Mouse (Mus musculus) heart, embryonic 11.5 days (tissue): ENCODE results near the gene Slc35f6. TPM values are rescaled to one million over a fixed set of nuclear protein-coding genes. Genes with fewer than 3 reads are reported as not detected.

Experiments used
- ATAC-seq: fragments of 200-750 bp; cut with Nextera tagmentation; replicated peaks from 2 replicates; pipeline ENCODE4 v1.8.0; 2017; ENCODE audit warnings: moderate library complexity; ENCODE audit not compliant: insufficient number of reproducible peaks, low FRiP score, low TSS enrichment
- H3K27ac ChIP-seq: fragments of 300-500 bp; sonication (generic); 2 replicates; pipeline ENCODE4 v1.5.1; 2014; ENCODE audit warnings: mild to moderate bottlenecking, low read depth, low read length
- H3K27me3 ChIP-seq: fragments of 300-500 bp; sonication (generic); 2 replicates; pipeline ENCODE4 v1.6.1; 2014; ENCODE audit warnings: mild to moderate bottlenecking, low read length, mixed read lengths; ENCODE audit not compliant: control insufficient read depth, insufficient read depth
- H3K36me3 ChIP-seq: fragments of 300-500 bp; sonication (generic); 2 replicates; pipeline ENCODE4 v1.6.1; 2014; ENCODE audit warnings: mild to moderate bottlenecking, low read length, moderate library complexity, mixed read lengths; ENCODE audit not compliant: control insufficient read depth, insufficient read depth
- H3K4me1 ChIP-seq: fragments of 300-500 bp; sonication (generic); 2 replicates; pipeline ENCODE4 v1.6.1; 2014; ENCODE audit warnings: low read length; ENCODE audit not compliant: control insufficient read depth, insufficient read depth
- H3K4me2 ChIP-seq: fragments of 300-500 bp; sonication (generic); 2 replicates; pipeline ENCODE4 v1.6.1; 2014; ENCODE audit warnings: mild to moderate bottlenecking, moderate library complexity
- H3K4me3 ChIP-seq: fragments of 300-500 bp; sonication (generic); 2 replicates; pipeline ENCODE4 v1.5.1; 2014; ENCODE audit warnings: low read depth, low read length
- H3K9ac ChIP-seq: fragments of 300-500 bp; sonication (generic); 2 replicates; pipeline ENCODE4 v1.6.1; 2014; ENCODE audit warnings: mild to moderate bottlenecking, low read depth, low read length, moderate library complexity
- H3K9me3 ChIP-seq: fragments of 300-500 bp; sonication (generic); replicated peaks from 2 replicates; pipeline ENCODE4 v1.6.1; 2016; ENCODE audit warnings: low read length; ENCODE audit not compliant: control insufficient read depth
- WGBS: fragments of 180-500 bp; shearing (Covaris S2); extraction: QIAGEN DNeasy Blood & Tissue Kit; methylation state at CpG from one replicate; pipeline ENCODE4 v1.1.7; 2014; ENCODE audit not compliant: insufficient replicate concordance; 5-methylcytosine and 5-hydroxymethylcytosine counted together
- polyA plus RNA-seq: library from polyadenylated mRNA; unstranded; fragments of >200 nt; fragmentation: Nextera tagmentation; extraction: Ambion mirVana; gene quantifications from 2 replicates; pipeline ENCODE4 v1.2.1, GENCODE M21; 2014

Slc35f6 gene
- polyA plus RNA-seq = 21.6 and 22.9 TPM in 2 replicates

DNA sequence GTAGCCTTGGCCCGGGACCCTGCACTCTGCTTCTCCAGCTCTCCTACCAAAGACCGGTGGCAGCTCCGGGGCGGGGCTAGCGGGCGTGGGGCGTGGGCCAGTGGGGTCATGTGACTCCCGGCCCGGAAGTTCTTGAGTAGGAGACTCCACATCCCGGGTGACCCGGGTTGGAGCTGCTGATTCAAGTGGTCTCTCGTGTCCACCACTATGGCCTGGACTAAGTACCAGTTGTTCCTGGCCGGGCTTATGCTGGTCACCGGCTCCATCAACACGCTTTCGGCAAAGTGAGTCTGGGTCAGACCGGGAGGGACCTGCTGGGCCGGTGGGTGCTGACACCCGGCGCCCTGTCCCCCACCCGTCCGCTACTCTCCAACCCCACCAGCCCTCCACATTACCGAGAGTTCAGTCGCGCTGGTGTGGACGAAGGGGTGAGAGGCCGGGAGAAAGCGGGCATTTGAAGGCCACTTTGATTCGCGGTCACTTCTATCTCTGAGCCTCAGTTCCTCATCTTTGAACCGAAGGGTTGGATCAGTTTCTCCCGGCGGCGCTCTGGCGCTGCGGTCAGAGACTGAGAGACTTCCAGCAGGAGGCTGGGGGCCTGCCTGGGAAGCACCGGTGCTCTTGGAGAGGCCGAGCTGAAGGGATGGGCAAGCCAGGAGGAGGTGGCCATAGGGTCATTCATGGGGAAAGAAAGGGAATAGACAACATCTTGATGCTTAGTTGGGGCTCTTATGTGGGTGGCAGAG lies at the start of gene Slc35f6:
Gene Slc35f6 (plus strand): TSS at position 119 of the 746 bp plus-strand sequence.
- peak within 1 kb of the TSS; percentile 23 for H3K27ac ChIP-seq
- 1% methylated on average over 38 of the region's 38 CpGs for WGBS

DNA sequence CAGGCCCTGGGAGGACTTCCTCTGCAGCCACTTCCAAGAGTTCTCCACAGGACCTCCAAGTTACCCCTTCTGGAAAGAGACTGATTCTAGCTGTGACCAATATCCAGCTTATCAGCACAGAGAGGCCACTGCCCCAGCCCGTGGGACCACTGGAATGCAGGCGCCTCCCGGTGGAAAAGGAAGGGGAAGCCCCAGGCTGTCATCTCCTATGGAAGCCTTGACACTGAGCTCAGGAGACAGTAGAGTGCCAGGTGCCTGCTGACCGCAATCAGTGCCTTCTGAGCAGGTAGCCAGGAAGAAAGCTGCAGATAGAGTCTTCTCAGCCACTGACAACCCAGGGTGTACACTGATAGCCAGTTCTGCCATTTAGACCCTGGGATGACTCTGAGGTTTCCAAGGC lies 46.3 kb upstream of the Slc35f6 start:
- 11% methylated on average over 4 of the region's 4 CpGs for WGBS
- Histone ChIP-seq H3K27me3 (no peaks in the 10 kb centered on the region), H3K4me1 (peaks cover 39% of the 10 kb centered on the region), H3K4me3 (no peak overlapping the region), H3K36me3 (no peaks in the 10 kb centered on the region), H3K9ac (no peak overlapping the region), H3K9me3 (no peaks in the 10 kb centered on the region), H3K27ac (no peak overlapping the region), H3K4me2 (no peak overlapping the region)
- ATAC-seq = peak; percentile 40; the same call in 1 of the 2 replicates

More for the DNA sequence above, at the start of gene Slc35f6:
- Histone ChIP-seq H3K4me1 (peaks cover 17% of the 10 kb centered on the region), H3K4me2 (peak within 1 kb of the TSS; percentile 79), H3K9me3 (no peaks in the 10 kb centered on the region), H3K27me3 (no peaks in the 10 kb centered on the region), H3K36me3 (no peaks in the 10 kb centered on the region), H3K9ac (peak within 1 kb of the TSS; percentile 83), H3K4me3 (peak within 1 kb of the TSS; percentile 86)
- ATAC-seq = peak; percentile 84

DNA sequence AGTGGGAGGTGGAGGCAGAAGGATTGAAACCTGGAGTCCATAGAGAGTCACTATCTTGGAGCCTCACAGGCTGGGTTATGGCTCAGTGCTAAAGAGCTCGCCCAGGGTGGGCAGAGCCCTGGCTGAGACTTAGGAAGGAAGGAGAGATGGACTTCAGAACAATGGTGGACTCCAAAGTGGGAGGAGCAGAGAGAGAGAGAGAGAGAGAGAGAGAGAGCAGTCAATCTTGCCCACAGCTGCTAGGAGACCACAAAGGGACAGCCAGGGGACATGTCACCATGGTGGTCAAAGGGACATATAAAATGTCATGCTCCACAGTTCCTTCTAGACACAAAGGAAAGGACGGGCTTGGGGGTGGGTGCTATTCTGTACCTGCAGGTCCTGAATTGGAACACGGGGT lies 44.5 kb upstream of the Slc35f6 start:
- Histone ChIP-seq H3K27ac (no peak overlapping the region), H3K9me3 (no peaks in the 10 kb centered on the region), H3K4me1 (peaks cover 45% of the 10 kb centered on the region), H3K4me2 (no peak overlapping the region), H3K36me3 (no peaks in the 10 kb centered on the region), H3K27me3 (no peaks in the 10 kb centered on the region), H3K9ac (no peak overlapping the region), H3K4me3 (no peak overlapping the region)
- no peak for ATAC-seq
- WGBS = 79% methylated on average over 3 of the region's 3 CpGs

- Histone ChIP-seq H3K4me3 (no peak overlapping the region), H3K27ac (peak overlapping the region; percentile 79), H3K36me3 (no peaks in the 10 kb centered on the region), H3K4me1 (peaks cover 45% of the 10 kb centered on the region), H3K9ac (no peak overlapping the region), H3K4me2 (no peak overlapping the region), H3K9me3 (no peaks in the 10 kb centered on the region), H3K27me3 (no peaks in the 10 kb centered on the region)
- ATAC-seq = no peak
- WGBS = 64% methylated on average over 4 of the region's 4 CpGs
Measured at GRCm38 (mm10) chr5:30603926-30604325, 43.8 kb upstream of the Slc35f6 start.

- no peaks in the 10 kb centered on the region for H3K36me3 ChIP-seq
- 50% methylated on average over 8 of the region's 8 CpGs for WGBS
- 0 out of 2 replicates have a peak overlapping the region, but pooled peaks have one; percentile 16 for H3K9ac ChIP-seq
- H3K27me3 ChIP-seq = no peaks in the 10 kb centered on the region
- no peak overlapping the region for H3K4me2 ChIP-seq
- H3K27ac ChIP-seq = peak overlapping the region; percentile 79
- H3K9me3 ChIP-seq = no peaks in the 10 kb centered on the region
- no peak overlapping the region for H3K4me3 ChIP-seq
- ATAC-seq = no peak
- peaks cover 45% of the 10 kb centered on the region for H3K4me1 ChIP-seq
Measured at GRCm38 (mm10) chr5:30604769-30605188, 43.0 kb upstream of the Slc35f6 start.

DNA sequence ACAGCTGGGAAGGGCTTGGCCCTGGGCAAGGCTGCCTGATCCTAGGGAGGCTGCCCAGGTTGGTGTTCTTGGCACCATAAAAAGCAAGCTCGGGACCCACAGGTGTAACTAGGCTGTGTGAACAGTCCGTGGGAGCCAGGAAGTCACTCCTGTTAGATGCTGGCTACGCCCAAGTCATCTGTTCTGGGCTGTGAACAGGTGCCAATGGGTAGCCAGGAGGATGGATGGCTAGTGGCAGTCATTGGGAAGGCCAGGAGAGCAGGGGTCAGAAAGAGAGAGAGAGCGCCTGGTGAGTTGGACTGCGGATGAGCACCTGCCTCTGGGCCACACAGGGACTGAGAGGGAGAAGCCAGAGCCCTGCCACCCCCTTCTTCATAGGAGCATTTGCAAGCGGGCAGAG lies 42.1 kb upstream of the Slc35f6 start:
- Histone ChIP-seq H3K4me1 (peaks cover 46% of the 10 kb centered on the region), H3K36me3 (no peaks in the 10 kb centered on the region), H3K4me3 (no peak overlapping the region), H3K27ac (peak overlapping the region; percentile 79; the same call in 1 of the 2 replicates), H3K27me3 (no peaks in the 10 kb centered on the region), H3K4me2 (no peak overlapping the region), H3K9me3 (no peaks in the 10 kb centered on the region), H3K9ac (no peak overlapping the region)
- ATAC-seq = no peak
- WGBS = 79% methylated on average over 6 of the region's 6 CpGs

DNA sequence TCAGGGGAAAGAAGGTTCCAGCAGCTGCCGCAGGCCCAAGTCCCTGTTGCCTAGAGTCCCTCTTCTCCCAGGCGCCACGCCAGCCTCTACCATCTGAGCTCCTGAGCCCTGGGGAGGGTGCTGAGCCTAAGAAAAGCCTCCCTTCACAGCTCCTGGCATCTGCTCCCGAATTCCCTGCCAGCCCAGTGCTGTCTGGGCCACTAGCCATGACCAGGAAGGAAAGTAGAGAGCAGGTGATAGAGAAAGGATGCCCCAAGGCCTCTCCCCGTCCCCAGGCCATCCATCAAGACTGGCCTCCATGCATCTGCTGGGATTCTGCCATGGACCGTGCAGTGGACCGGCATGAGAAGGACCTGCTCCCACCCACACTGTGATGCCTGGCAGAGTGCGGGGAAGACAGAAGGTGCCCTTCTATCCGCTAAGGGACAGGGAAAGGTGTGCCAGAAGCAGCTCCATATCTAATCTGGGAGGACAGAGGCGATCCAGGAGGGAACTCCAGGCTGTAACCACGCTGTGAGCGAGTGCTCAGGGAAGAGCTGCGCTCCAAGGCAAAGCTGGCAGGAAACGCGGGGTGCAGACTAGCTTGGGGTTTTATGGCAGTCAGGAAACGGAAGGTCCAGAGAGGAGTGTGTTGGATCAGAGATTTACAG lies 41.2 kb upstream of the Slc35f6 start:
- Histone ChIP-seq H3K4me3 (no peak overlapping the region), H3K27ac (no peak overlapping the region), H3K9ac (no peak overlapping the region), H3K4me2 (no peak overlapping the region), H3K36me3 (no peaks in the 10 kb centered on the region), H3K4me1 (peaks cover 43% of the 10 kb centered on the region), H3K27me3 (no peaks in the 10 kb centered on the region), H3K9me3 (no peaks in the 10 kb centered on the region)
- 71% methylated on average over 16 of the region's 16 CpGs for WGBS
- no peak for ATAC-seq

- no peak for ATAC-seq
- WGBS = 80% methylated on average over 7 of the region's 7 CpGs
- no peak overlapping the region for H3K4me2 ChIP-seq
- no peaks in the 10 kb centered on the region for H3K9me3 ChIP-seq
- H3K27me3 ChIP-seq = no peaks in the 10 kb centered on the region
- H3K36me3 ChIP-seq = no peaks in the 10 kb centered on the region
- no peak overlapping the region for H3K4me3 ChIP-seq
- H3K9ac ChIP-seq = no peak overlapping the region
- no peak overlapping the region for H3K27ac ChIP-seq
- peaks cover 37% of the 10 kb centered on the region for H3K4me1 ChIP-seq
Measured at GRCm38 (mm10) chr5:30609094-30609493, 38.6 kb upstream of the Slc35f6 start.
